Mouse (Mus musculus) left cerebral cortex, postnatal 25 days (tissue): ENCODE data around the gene 1700092M07Rik. TPM values are rescaled to one million over a fixed set of nuclear protein-coding genes. Genes with fewer than 3 reads are reported as not detected.

Experiments
- DNase-seq, 2 experiments: peaks; one replicate each; pipeline ENCODE4 v3.0.0; 2022; ENCODE audit warnings: low spot score in 2 of 2, mixed read lengths in 1 of 2
- intact Hi-C: fragments of 180-260 bp; cut with DNase I; formaldehyde crosslinking; loops from one replicate; pipeline ENCODE4 v1.15.1; 2025
- total RNA-seq, 2 experiments: library from RNA; stranded (reverse); gene quantifications; 2 replicates each; pipeline ENCODE4 v1.2.3; 2021

Gene 1700092M07Rik
- total RNA-seq, result 1 to 10 TPM; 1.1 to 1.5 TPM

GRCm38 (mm10) chr19:8740603-8741002 is at the start of gene 1700092M07Rik:
1700092M07Rik (plus strand) TSS chr19:8740718.
- no peak for DNase-seq
- intact Hi-C loops, result loop anchor here (5.0 kb wide), 1 partner anchor 82 kb away; the partner anchor contains the start of gene Hnrnpul2

DNA sequence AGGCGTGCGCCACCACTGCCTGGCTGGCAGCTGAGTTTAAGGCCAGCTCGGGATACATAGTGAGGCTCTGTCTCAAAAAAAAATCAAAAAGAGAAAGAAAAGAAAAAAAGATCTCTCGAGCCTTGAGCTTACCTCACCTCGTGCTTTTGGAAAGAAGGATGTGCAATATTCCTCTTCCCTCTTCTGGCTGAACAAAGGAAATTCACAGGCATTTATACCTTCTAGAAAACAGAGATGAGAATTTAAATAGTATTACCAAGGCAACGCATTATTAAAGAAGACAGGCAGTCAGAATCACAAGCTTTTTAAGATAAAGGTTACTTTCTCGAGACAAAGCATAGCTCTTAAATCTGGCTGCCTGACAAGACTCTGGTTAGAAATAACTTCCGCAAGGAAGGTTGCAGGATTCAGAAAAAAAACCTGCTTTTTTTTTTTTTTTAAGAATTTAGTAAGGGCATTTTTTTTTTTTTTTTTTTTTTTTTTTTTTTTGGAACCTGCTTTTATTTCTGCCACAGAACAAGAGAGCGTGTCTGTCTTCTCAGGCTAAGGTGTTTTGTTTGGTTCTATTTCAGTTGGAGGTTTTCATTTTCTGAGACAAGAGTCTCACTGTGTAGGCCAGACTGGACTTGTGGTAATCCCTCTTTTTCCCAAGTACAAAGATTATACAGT is 48.5 kb upstream of the 1700092M07Rik start:
- DNase-seq, result no peak
- intact Hi-C loops, result no loop called here

GRCm38 (mm10) chr19:8692740-8693139 is 47.8 kb upstream of the 1700092M07Rik start:
- intact Hi-C loops, result no loop called here
- DNase-seq, result no peak

- intact Hi-C loops, result no loop called here
- DNase-seq, result no peak
Observed at GRCm38 (mm10) chr19:8695330-8695729, 45.2 kb upstream of the 1700092M07Rik start.

DNA sequence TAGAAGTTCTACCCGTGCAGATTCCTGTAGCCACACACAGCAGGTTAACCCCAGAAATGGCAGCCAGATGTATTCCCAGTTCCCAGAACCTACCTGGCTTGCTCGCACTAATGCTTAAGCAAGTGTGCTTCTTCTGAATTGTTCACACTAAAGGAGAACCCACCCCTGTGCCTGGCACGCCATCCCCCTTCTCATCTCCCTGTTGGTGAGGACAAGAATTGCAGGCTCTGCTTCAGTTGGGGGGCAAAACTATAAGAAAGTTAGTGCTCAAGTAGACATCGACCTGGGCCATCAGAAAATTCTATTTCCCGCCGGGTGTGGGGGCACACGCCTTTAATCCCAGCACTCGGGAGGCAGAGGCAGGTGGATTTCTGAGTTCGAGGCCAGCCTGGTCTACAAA is 40.9 kb upstream of the 1700092M07Rik start:
- no peak for DNase-seq
- intact Hi-C loops, result no loop called here

GRCm38 (mm10) chr19:8702458-8702857 is 38.1 kb upstream of the 1700092M07Rik start:
- DNase-seq, result no peak
- intact Hi-C loops, result no loop called here

DNA sequence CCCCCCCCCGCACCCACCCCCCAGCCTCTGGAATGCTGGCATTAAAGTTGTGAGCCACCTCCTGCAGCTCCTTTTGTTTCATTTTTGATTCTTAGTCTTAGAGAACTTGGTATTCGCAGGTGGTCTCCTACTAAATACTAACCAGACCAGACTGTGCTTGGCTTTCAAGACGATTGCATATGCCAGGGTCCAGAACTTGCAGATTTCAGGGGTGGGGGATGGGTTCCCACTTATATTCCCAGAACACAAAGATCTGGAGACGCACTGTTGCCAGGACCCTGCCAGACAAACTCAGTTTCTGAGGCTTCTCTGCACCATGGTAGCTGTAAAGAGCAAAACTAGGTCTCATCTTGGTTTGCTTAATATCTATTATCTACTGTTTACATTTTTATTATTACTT is 36.9 kb upstream of the 1700092M07Rik start:
- no peak for DNase-seq
- intact Hi-C loops, result no loop called here

GRCm38 (mm10) chr19:8705026-8705708 is 35.4 kb upstream of the 1700092M07Rik start:
- intact Hi-C loops, result no loop called here

GRCm38 (mm10) chr19:8706132-8706667 is 34.3 kb upstream of the 1700092M07Rik start:
- DNase-seq, result no peak
- intact Hi-C loops, result no loop called here

More at GRCm38 (mm10) chr19:8705026-8705708, 35.4 kb upstream of the 1700092M07Rik start:
- DNase-seq, result no peak

DNA sequence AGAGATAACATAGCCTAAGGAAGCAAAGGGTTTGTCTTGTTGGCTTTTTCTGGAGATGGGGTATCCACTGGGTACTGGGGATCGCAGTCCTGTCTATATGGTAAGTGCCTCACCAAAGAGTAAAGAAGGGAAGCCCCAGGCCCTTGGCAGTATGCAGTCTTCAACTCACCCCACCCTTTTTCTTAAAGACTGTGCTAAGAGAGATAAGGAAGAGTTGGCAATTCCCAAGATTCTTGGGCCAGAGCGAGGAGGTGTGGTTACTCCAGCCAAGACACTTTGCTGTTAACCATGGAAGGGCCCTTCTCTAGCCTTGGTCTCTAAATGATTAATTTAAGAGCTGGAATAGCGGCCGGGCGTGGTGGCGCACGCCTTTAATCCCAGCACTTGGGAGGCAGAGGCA is 33.6 kb upstream of the 1700092M07Rik start:
- intact Hi-C loops, result no loop called here

DNA sequence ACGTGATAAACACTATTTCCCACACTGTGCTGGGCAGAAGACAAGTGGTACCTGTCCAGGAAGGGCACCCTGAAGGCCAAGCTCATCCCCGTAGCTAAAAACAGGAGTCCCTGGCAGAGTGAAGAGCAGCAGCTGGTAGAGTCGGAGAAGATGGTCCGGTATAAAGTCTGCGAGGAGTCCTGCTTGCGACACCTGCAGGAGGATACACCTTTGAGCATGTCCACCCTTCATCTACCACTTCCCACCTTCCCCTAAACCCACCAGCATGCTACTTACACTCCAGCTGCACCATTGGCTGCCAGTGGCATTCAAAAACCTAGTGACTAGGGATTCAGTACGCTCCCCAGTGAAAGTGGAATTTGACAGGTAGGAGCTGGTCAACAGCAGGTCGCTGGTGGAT is 31.6 kb upstream of the 1700092M07Rik start:
- intact Hi-C loops, result no loop called here
- DNase-seq, result no peak

More for the DNA sequence above, 33.6 kb upstream of the 1700092M07Rik start:
- DNase-seq, result no peak

DNA sequence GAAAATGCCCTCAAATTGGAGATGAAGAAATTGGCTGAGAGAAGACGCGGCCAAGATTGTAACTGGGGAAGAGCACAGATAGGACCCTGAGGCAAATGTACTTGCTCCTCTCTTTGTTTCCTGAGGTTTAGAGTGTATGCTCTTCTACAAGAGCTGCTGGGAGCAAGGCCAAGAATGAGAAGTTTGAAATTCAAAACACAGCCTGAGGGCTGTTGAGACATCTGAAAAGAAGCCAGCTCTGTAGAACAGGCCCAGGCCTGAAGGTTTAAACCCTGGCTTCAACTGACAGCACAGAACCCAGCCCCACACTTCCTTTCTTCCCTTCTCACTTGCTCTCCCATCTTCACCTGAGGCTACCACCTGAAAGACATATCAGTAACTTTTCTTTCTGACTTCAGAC is 30.5 kb upstream of the 1700092M07Rik start:
- intact Hi-C loops, result no loop called here
- peak in 1 of 2 experiments; percentile 27 for DNase-seq

DNA sequence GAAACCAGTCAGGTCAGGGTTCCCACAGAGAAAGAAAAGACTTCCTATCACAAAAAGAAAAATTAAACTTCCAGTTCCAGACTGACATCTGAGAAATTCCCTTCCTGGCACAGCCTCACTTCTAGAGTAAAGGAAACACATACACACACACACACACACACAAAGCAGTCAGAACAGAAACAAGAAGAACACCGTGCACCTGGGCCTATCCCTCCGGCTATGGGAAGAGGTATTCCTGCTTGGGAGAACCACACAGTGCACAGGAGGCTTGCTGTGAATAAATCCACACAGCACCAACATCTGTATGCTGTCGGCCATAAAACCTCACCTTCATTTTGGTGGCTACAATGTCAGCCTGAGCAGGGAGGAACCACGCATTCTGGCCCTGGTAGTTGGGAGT is 29.0 kb upstream of the 1700092M07Rik start:
- no peak for DNase-seq
- intact Hi-C loops, result no loop called here

- intact Hi-C loops, result no loop called here
- DNase-seq, result no peak
Observed at GRCm38 (mm10) chr19:8711949-8712869, 28.3 kb upstream of the 1700092M07Rik start.

DNA sequence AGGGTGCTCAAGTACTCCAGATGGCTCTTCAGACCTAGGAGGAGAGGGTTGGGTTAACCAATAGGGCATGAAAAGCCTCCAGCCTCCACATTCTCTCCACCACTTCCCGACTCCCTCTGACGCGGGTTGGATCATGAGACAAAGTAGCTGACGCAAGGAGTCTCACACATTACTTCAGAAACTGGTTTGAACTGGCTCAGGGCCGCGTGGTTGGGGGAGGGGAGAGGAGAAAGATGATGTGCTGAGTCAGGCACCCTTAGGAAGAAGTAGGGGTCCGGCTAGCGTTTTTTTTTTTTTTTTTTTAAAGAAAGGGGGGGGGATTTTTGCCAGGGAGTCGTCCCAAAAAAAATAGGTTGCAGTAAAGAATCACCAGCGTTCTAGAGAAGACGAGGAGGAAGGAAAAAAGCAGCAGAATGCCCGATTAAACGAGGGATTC is 27.6 kb upstream of the 1700092M07Rik start:
- peak; percentile 62 to 78 for DNase-seq
- intact Hi-C loops, result loop anchor here (1.0 kb wide), 1 partner anchor 10 kb away; the partner anchor contains the start of gene Slc3a2

GRCm38 (mm10) chr19:8713306-8713996 is 27.1 kb upstream of the 1700092M07Rik start:
- intact Hi-C loops, result loop anchor here (1.0 kb wide), 1 partner anchor 10 kb away; the partner anchor contains the start of gene Slc3a2
- DNase-seq, result peak; percentile 93 to 94

GRCm38 (mm10) chr19:8713997-8714652 is 26.4 kb upstream of the 1700092M07Rik start:
- no peak for DNase-seq
- intact Hi-C loops, result loop anchor here (1.0 kb wide), 1 partner anchor 9 kb away; the partner anchor contains the start of gene Slc3a2

DNA sequence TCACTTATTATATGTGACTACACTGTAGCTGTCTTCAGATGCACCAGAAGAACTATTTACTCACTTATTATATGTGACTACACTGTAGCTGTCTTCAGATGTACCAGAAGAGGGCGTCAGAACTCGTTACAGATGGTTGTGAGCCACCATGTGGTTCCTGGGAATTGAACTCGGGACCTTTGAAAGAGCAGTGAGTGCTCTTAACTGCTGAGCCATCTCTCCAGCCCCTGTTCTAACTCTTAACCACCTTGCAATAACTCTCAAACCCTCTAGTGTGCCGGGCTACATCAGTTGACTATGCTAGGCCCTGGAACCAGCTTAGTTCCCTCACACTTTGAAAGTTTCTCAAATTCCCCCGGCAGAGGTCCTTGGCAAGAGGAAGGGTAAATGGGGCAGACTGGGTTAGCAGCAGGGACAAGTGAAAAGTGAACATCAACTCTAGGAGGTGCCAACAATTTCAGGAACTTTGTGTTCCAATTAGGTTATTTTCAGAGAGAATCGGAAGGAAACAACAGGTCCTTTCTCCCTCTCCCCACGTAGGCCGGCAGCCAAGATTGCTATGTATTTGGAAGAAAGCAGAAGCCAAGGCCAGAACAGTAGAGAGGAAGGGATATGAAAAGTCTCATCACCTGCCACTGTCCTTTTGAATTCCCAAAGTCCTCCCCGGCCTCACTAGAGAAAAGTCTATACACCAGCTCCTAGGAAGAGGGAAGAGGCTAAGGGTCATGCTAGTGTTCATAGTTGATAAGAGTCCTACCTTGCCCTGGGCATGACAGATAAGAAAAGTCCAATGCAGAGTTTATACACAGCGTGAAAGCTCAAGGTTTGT is 25.7 kb upstream of the 1700092M07Rik start:
- intact Hi-C loops, result no loop called here
- DNase-seq, result no peak
